Mouse (Mus musculus) gastrocnemius, adult 2 months (tissue): Measurements from ENCODE around the gene Dpep3. TPM values are rescaled to one million over a fixed set of nuclear protein-coding genes. Genes with fewer than 3 reads are reported as not detected.

Experiments used
- DNase-seq: peaks from one replicate; pipeline ENCODE4 v3.0.0; 2022
- H3K27ac ChIP-seq: fragments of 200-600 bp; 2 replicates; pipeline ENCODE4 v1.8.1; 2022; ENCODE audit warnings: mild to moderate bottlenecking
- H3K4me3 ChIP-seq: fragments of 200-600 bp; 2 replicates; pipeline ENCODE4 v1.8.1; 2022; ENCODE audit warnings: mild to moderate bottlenecking, moderate library complexity
- CTCF ChIP-seq: fragments of 200-600 bp; IDR thresholded peaks from 2 replicates; pipeline ENCODE4 v1.8.1; 2022; ENCODE audit warnings: antibody characterized with exemption, mild to moderate bottlenecking, moderate library complexity
- intact Hi-C: fragments of 180-260 bp; cut with DNase I; formaldehyde crosslinking; loops from one replicate; pipeline ENCODE4 v1.15.1; 2025
- microRNA-seq: library from miRNA; unstranded; fragments of <30 nt; microRNA quantifications from one replicate; pipeline ENCODE4 v1.2.0, GENCODE M21; 2021
- total RNA-seq, 2 experiments: library from RNA; stranded (reverse); gene quantifications; 2 replicates each; pipeline ENCODE4 v1.2.3; 2021

Gene Dpep3
- total RNA-seq, 2 experiments from 2014 or later, result 0.17 TPM; not detected in 1

DNA sequence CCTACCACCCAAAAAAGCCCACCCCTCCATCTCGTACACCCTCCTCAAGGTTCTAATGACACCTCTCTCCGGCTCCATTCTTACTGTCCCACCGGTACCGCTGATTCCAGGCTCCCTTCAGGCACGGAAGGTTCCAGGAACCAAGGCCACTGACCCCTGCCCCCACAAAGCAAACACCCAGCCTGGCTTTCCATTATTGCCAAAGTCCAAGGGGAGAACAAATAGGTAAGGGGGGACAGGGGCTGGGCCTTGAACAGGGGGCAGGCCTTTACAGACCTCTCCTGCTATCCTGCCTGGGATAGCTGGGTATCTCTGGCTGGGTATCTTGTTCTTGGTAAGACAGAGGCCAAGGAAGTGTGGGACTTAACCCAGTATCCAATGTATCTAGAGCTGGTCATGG lies 36.7 kb downstream of the Dpep3 start:
- intact Hi-C loops, result no loop called here
- DNase-seq, result no peak
- TF ChIP-seq CTCF, result no peak
- Histone ChIP-seq H3K27ac (no peak overlapping the region), H3K4me3 (no peak overlapping the region)

DNA sequence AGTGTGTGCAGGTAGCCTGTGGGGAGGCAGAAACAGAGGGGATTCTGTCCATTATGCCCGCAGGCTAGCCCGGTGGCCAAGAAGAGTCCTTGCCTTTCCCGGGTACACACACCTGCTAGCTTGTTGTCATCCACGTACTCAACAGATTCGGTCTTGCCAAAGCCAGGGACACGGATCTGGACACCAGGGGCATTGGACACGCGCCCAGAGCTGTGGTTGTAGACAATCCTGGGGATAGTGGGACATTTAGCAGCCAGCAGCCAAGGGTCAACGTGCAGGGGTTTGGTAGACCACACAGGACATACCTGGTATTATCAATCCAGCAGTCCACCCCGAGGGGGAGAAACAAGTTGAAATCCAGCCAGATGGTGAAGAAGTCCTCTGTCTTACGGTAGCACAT lies 37.2 kb downstream of the Dpep3 start:
- H3K27ac ChIP-seq, result no peak overlapping the region
- H3K4me3 ChIP-seq, result no peak overlapping the region
- DNase-seq, result no peak
- no peak for TF ChIP-seq CTCF
- intact Hi-C loops, result no loop called here

DNA sequence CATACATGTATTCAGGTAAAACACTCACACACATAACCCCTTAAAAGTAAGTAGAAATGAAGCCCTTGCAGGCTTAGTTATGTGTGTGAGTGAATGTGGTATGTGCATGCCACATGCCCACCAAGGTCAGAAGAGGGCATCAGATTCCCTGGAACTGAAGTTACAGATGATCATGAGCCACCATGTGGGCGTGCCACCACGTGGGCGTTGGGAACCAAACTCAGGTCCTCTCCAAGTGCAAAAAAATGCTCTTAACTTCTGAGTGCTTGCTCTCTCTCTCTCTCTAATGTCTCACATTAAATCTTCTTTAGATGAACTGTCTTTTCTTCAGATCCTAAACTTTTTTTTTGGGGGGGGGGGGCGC lies 40.9 kb downstream of the Dpep3 start, which contains the start of gene Psmb10:
Gene Psmb10, minus strand, starts transcription at position 139 of the 364 bp plus-strand sequence.
- intact Hi-C loops, result loop anchor here (5.0 kb wide), 1 partner anchor 74 kb away; the partner anchor contains the start of gene Ddx28

DNA sequence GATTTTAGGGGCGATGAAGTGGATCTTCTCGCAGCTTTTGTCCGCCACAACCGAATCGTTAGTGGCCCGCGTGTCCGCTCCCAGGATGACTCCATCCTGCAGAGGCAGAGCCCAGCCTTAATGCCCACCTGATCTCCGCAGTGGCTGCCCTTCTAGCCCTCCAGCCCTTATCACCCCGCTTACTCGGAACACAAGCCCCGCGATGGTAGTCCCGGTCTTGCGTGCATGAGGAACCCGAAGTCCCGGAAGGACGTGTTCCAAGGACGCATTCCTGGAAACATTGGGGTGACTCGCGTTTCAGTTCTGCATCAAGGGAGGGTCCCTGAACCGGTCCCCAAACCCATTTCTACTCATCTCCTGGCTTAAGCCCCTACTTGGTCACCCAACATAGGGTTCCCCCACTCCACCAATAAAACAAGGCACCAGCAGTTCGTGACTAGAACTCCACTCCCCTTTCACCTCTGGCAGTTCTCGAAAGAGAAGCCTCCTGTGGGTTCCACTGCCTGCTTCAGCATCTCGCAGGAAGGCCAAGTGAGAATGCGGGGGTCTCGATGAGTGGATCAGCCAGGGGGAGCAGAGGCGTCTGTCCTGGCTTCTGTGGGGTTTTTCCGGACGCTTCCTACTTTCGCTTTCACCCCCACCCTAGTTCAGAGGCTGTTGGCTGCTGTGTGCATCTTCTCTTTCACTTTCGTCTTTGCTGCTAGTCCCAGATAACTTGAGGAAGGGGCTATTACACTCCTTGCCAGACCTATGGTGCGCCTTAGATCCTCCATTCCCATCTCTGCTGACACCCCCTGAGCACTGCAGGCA lies 41.5 kb downstream of the Dpep3 start:
- Histone ChIP-seq H3K4me3 (peak overlapping the region; percentile 86), H3K27ac (peak overlapping the region; percentile 94)
- no peak for TF ChIP-seq CTCF
- peak; percentile 63 for DNase-seq
- intact Hi-C loops, result loop anchor here (5.0 kb wide), 1 partner anchor 75 kb away; the partner anchor contains the start of gene Ddx28

More for the DNA sequence above, 40.9 kb downstream of the Dpep3 start, which contains the start of gene Psmb10:
- H3K27ac ChIP-seq, result peak within 1 kb of the TSS; percentile 94
- DNase-seq, result no peak
- TF ChIP-seq CTCF, result no peak; the same call in 1 of the 2 replicates
- peak within 1 kb of the TSS; percentile 86 for H3K4me3 ChIP-seq

DNA sequence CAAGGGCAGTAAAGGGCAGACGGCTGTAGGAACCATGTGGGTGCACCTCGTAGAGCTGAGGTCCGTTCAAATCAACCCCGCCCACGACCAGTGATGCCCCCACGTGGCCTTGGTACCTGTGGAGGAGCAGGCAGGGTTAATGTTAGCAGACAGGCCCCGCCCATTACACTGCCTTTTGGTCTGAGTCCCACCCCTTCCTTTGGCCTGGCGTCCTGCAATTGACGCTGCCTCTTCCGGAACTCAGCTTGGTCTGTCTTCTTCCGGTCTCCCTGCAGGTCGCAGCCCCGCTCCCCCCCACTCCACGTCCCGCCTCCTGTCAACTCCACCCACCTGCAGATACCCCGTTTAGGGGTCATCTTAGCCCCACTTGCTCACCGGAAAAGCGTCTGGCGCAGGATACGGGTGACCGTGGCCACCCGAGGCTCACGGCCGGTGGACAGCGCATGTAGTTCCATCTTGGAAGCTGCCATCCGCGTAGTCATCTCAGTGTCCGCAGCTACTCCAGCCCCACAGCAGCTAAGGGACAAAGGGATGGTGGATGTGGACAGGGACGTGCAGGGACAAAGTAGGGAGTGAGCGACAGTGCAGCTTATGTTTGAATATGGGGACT lies 42.3 kb downstream of the Dpep3 start:
- H3K27ac ChIP-seq, result peak overlapping the region; percentile 94
- intact Hi-C loops, result loop anchor here (5.0 kb wide), 1 partner anchor 75 kb away; the partner anchor contains the start of gene Ddx28
- H3K4me3 ChIP-seq, result peak overlapping the region; percentile 86
- DNase-seq, result peak; percentile 92
- TF ChIP-seq CTCF, result no peak

DNA sequence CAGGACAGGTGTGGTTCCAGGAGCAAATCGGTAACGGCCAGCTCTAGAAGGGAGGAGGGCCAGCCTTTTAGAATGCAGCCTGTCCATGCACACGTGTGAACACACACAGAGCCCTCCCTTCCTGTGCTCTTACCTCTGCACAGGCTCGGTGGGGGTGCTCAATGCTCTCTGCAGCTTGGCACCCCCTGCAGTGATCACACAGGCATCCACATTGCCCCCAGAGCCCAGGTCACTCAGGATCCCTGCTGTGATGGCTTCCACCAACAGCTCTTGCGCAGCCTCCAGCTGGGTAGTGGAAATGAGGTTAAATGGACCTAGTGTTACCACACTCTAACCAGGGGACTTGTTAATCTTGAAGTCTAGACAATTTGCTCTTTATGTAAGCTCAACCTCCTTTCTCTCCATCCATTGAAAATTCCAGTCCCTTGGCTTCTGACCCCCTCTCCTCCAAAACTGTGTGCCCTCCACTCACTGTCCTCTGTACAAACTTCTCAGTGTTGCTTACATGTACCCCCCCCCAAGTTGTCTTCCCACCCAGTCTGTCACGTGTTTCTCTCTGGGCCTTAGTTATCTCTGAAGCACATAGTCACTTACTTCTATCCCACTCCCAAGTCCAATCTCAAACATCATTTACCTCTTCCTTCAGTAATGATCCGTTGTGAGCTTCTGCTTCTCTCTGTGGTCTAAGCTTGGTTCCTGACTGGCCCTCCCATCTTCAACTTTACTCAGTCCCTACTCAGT lies 43.2 kb downstream of the Dpep3 start:
- H3K27ac ChIP-seq, result peak overlapping the region; percentile 94
- intact Hi-C loops, result loop anchor here (5.0 kb wide), 1 partner anchor 76 kb away; the partner anchor contains the start of gene Ddx28
- DNase-seq, result no peak
- H3K4me3 ChIP-seq, result peak overlapping the region; percentile 86
- no peak for TF ChIP-seq CTCF

DNA sequence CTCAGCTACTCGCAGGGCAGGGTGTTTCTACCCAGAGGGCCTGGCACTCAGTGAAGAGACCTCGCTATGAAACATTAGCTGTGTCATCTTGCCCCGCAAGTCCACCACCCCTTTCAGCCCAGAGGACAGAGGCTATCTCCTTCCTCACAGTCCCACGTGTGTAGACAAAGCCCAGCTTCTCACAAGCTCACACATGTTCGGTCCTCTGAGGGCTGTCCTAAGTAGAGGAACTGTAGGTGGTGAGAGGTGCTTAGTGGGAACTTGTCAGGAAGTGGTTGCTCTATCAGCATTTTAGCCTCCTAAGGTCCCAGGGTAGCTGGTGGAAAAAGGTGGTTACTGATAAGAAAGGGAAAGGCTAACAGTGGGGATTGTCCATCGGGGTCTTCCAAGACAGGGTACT lies 44.1 kb downstream of the Dpep3 start:
- no peak for TF ChIP-seq CTCF
- no peak overlapping the region for H3K4me3 ChIP-seq
- intact Hi-C loops, result loop anchor here (5.0 kb wide), 1 partner anchor 77 kb away; the partner anchor contains the start of gene Ddx28
- H3K27ac ChIP-seq, result no peak overlapping the region
- DNase-seq, result no peak

DNA sequence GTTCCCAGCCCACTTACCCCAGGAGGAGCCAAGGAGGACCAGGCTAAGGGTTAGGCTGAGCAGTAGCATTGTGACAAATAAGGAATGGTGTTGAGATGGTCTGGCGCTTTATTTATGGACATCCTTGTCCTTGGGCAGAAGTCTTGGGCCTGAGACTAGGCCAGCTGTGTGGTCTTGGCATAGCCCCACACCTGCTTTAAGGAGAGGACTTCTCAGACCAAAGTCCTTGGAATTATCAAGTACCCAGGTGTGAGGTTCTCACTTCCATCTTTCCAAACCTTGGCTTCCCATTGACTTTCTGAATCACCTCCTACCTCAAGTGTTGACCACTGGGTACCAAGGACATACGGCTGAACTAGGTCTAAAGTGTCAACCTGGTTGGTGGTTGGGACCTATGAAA lies 45.5 kb downstream of the Dpep3 start, which contains the start of gene Ctrl:
Gene Ctrl, minus strand, starts transcription at position 101 of the 400 bp plus-strand sequence.
- Histone ChIP-seq H3K27ac (no peak within 1 kb of the TSS), H3K4me3 (no peak within 1 kb of the TSS)
- DNase-seq, result no peak
- intact Hi-C loops, result loop anchor here (5.0 kb wide), 2 partner anchors 41 to 81 kb away; partner anchors contain the start of genes Cenpt and Nrn1l
- TF ChIP-seq CTCF, result no peak

DNA sequence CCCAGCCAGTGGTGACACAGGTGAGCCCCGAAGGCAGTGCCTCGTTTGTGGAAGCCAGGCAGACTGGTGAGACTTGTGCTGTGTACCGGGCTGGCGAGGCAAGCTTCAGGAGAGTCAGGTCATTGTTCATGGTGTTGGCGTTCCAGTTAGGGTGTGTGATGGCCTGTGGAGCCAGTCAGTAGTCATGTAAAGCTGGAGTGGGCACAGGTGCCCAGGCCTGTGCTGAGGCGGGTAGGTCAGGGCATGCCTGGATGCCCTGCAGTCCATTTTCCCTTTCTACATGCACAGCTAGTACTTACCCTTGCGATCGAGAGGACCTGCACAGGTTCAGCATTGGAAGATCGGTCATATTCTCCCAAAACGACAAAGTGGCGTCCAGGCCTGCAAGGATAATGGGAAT lies 46.7 kb downstream of the Dpep3 start:
- Histone ChIP-seq H3K4me3 (no peak overlapping the region), H3K27ac (no peak overlapping the region)
- intact Hi-C loops, result loop anchor here (5.0 kb wide), 2 partner anchors 40 to 80 kb away; partner anchors contain the start of genes Cenpt and Nrn1l
- no peak for TF ChIP-seq CTCF
- no peak for DNase-seq

DNA sequence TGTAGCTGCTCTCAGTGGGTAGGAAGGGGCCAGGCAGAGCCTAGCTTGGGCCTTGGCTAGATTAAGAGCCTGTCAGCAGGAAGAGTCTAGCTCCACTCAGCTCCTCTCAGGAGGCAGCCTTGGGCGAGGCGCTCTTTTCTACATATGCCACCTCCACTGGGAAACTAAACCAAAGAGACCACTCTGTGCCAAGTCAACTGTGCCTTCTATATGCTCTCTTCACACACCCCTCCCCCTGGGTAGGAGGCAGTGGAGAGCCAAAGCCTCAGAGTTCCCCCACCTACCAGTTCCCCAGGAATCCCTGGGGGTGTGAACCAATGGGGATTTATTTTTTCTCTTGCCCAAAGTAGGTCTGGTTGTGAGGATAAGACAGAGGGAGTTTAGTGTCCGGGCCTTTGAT lies 48.0 kb downstream of the Dpep3 start:
- intact Hi-C loops, result loop anchor here (5.0 kb wide), 2 partner anchors 39 to 79 kb away; partner anchors contain the start of genes Cenpt and Nrn1l
- H3K4me3 ChIP-seq, result no peak overlapping the region
- no peak for DNase-seq
- no peak overlapping the region for H3K27ac ChIP-seq
- TF ChIP-seq CTCF, result no peak

DNA sequence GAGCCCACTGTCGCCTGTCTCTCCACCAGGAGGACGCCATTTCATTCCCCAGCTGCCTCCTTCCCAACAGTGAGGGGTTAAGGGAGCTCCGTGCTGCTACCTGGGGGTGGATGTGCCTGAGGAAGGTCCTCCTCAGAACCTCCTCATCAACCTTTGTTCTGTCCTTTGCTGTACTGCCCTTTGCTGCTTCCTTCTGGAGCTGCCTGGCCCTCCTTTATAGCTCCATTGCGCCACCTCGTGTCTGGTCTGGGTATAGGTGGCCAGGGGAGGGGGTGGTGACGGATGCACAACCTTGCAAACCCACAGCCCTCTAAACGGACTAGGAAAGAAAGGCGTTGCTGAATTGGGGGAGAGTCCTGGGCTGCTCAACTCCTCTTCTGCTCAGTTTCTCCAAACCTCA lies 48.6 kb downstream of the Dpep3 start:
- peak; percentile 98; the same call in 1 of the 2 replicates for TF ChIP-seq CTCF
- no peak overlapping the region for H3K4me3 ChIP-seq
- peak overlapping the region; percentile 38; the same call in 1 of the 2 replicates for H3K27ac ChIP-seq
- intact Hi-C loops, result loop anchor here (1.0 to 5.0 kb wide), 4 partner anchors 38 to 216 kb away; partner anchors contain the start of genes Cenpt and Nrn1l
- DNase-seq, result peak; percentile 88

DNA sequence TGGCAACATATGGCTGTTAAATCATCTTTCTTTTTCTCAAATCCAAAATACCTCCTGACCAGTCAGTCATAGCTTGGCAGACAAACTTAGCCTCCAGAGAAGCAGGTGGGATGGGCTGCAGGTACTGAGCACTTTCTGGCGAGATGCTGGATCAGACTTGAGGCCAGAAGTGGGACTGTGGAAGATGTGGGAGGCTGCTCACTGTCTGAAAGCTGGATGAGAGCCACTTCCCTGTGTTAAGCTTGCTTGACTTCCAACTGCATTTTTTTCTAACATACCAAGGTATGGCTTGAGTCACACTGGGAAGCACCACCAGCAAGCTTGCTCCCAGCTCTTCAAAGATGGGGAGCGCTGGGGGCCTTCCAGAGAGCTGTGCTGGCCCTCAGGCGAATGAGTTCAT lies 54.1 kb downstream of the Dpep3 start:
- intact Hi-C loops, result no loop called here
- no peak for TF ChIP-seq CTCF
- no peak overlapping the region for H3K27ac ChIP-seq

More for the DNA sequence above, 54.1 kb downstream of the Dpep3 start:
- no peak for DNase-seq
- H3K4me3 ChIP-seq, result no peak overlapping the region

Small RNA genes lying within 50 kb of the gene (microRNA-seq; reads per million reads assigned to microRNA genes)
- not detected for gene Mir7074

Other genes starting within 250 kb of the Dpep3 start
- gene Gfod2, start 220.8 kb downstream of the Dpep3 start, total RNA-seq, result 1 to 10 TPM; 7.2 to 7.4 TPM
- 10 to 100 TPM; 23.0 to 24.3 TPM for gene Ranbp10, start 152.1 kb downstream of the Dpep3 start, total RNA-seq
- gene Tsnaxip1, start 151.7 kb downstream of the Dpep3 start, total RNA-seq, result not detected
- gene Cenpt, start 126.2 kb downstream of the Dpep3 start, total RNA-seq, result 1 to 10 TPM; 1.0 to 1.8 TPM
- 10 to 100 TPM; 21.9 to 25.0 TPM for gene Thap11, start 124.3 kb downstream of the Dpep3 start, total RNA-seq
- 10 to 100 TPM; 39.2 to 43.4 TPM for gene Nutf2, start 118.8 kb downstream of the Dpep3 start, total RNA-seq
- gene Edc4, start 98.5 kb downstream of the Dpep3 start, total RNA-seq, result 10 to 100 TPM; 19.7 TPM
- under 1 TPM in 1 of 2 experiments, not detected in 1; 0.95 TPM for gene Nrn1l, start 85.9 kb downstream of the Dpep3 start, total RNA-seq
- 10 to 100 TPM; 11.3 to 12.8 TPM for gene Pskh1, start 79.0 kb downstream of the Dpep3 start, total RNA-seq
- gene Ctrl, start 45.6 kb downstream of the Dpep3 start, total RNA-seq, result not detected
- gene Psmb10, start 41.0 kb downstream of the Dpep3 start, total RNA-seq, result 10 to 100 TPM; 17.9 to 26.1 TPM
- under 1 TPM; 0.23 to 0.33 TPM for gene Lcat, start 36.0 kb downstream of the Dpep3 start, total RNA-seq
- 10 to 100 TPM in 1 of 2 experiments, 1 to 10 TPM in 1; 9.1 to 14.3 TPM for gene Slc12a4, start 13.3 kb downstream of the Dpep3 start, total RNA-seq
- 10 to 100 TPM in 1 of 2 experiments, 1 to 10 TPM in 1; 9.0 to 11.5 TPM for gene Dus2, start 11.9 kb upstream of the Dpep3 start, total RNA-seq
- gene Dpep2nb, start 26.5 kb upstream of the Dpep3 start, total RNA-seq, result not detected
- 10 to 100 TPM; 10.4 to 10.7 TPM for gene Ddx28, start 32.5 kb upstream of the Dpep3 start, total RNA-seq
- gene Nfatc3, start 79.4 kb upstream of the Dpep3 start, total RNA-seq, result 10 to 100 TPM; 24.9 to 28.7 TPM
- not detected for gene Esrp2, start 157.5 kb upstream of the Dpep3 start, total RNA-seq
- 1 to 10 TPM; 3.5 TPM for gene Pla2g15, start 171.0 kb upstream of the Dpep3 start, total RNA-seq
- gene Slc7a6, start 189.4 kb upstream of the Dpep3 start, total RNA-seq, result 10 to 100 TPM; 10.5 to 11.5 TPM
- gene Slc7a6os, start 231.5 kb upstream of the Dpep3 start, total RNA-seq, result 1 to 10 TPM; 9.0 to 9.6 TPM
- 10 to 100 TPM; 27.5 to 29.8 TPM for gene Prmt7, start 231.5 kb upstream of the Dpep3 start, total RNA-seq